Mouse (Mus musculus) hindbrain, embryonic 12.5 days (tissue): ENCODE measurements at regions not wholly inside any gene's neighbourhood (a gene's known extent, or its start where the extent isn't known, plus 50 kb on each side); places are given as distances from the start of the nearest gene placed in this dataset.
A peak's percentile ranks its signal among the peaks of the same experiment; 100 is the strongest.
"Not testable (repeated sequence)": the region's sequence is repeated elsewhere in the genome, so short reads cannot be mapped to it uniquely, and the experiment has no call there.

Experiments used
- ATAC-seq: fragments of 200-750 bp; cut with Nextera tagmentation; 2 replicates; pipeline ENCODE4 v1.8.0; 2017; ENCODE audit warnings: moderate TSS enrichment; ENCODE audit not compliant: low FRiP score
- H3K27ac ChIP-seq: fragments of 300-500 bp; sonication (generic); 2 replicates; pipeline ENCODE4 v1.5.1; 2016; ENCODE audit warnings: mild to moderate bottlenecking
- H3K27me3 ChIP-seq: fragments of 300-500 bp; sonication (generic); 2 replicates; pipeline ENCODE4 v1.6.1; 2016; ENCODE audit warnings: mild to moderate bottlenecking
- H3K36me3 ChIP-seq: fragments of 300-500 bp; sonication (generic); 2 replicates; pipeline ENCODE4 v1.6.1; 2016; ENCODE audit warnings: mild to moderate bottlenecking
- H3K4me1 ChIP-seq: fragments of 300-500 bp; sonication (generic); 2 replicates; pipeline ENCODE4 v1.6.1; 2016
- H3K4me2 ChIP-seq: fragments of 300-500 bp; sonication (generic); replicated peaks from 2 replicates; pipeline ENCODE4 v1.6.1; 2016; ENCODE audit warnings: mild to moderate bottlenecking
- H3K4me3 ChIP-seq: fragments of 300-500 bp; sonication (generic); 2 replicates; pipeline ENCODE4 v1.5.1; 2016; ENCODE audit warnings: mild to moderate bottlenecking
- H3K9ac ChIP-seq: fragments of 300-500 bp; sonication (generic); 2 replicates; pipeline ENCODE4 v1.6.1; 2016; ENCODE audit warnings: mild to moderate bottlenecking, moderate library complexity
- H3K9me3 ChIP-seq: fragments of 300-500 bp; sonication (generic); replicated peaks from 2 replicates; pipeline ENCODE4 v1.6.1; 2016; ENCODE audit warnings: mild to moderate bottlenecking
- WGBS: fragments of 180-500 bp; shearing (Covaris S2); methylation state at CpG from one replicate; pipeline ENCODE4 v1.1.7; 2016; 5-methylcytosine and 5-hydroxymethylcytosine counted together

DNA sequence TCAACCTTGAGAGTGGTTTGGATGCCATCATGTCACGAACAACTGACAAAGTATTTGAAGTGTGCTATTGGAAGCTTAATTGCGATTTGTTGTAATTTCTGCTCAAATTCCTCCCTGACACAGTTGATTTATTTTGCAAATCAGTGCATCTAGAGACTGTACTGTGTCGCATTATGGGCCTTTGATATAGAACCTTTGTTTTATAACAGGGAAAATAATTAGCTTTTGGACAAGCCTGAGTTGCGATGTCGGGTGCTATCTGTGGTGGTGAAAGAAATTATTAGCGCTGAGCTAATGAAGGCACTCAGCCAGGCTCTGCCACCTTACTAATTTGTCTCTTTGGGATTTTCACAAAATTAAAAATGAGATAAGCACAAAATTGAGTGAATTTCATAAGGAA, 473.6 kb downstream of the Tlr4 start:
- H3K9me3 ChIP-seq, result no peaks in the 10 kb centered on the region
- H3K9ac ChIP-seq, result no peak overlapping the region
- no peaks in the 10 kb centered on the region for H3K4me1 ChIP-seq
- no peak overlapping the region for H3K27ac ChIP-seq
- 74% methylated on average over 6 of the region's 6 CpGs for WGBS
- H3K4me2 ChIP-seq, result no peak overlapping the region
- H3K27me3 ChIP-seq, result no peaks in the 10 kb centered on the region
- H3K36me3 ChIP-seq, result no peaks in the 10 kb centered on the region
- ATAC-seq, result peak; percentile 76; the same call in 1 of the 2 replicates
- H3K4me3 ChIP-seq, result no peak overlapping the region

- Histone ChIP-seq H3K9me3 (no peaks in the 10 kb centered on the region), H3K4me1 (no peaks in the 10 kb centered on the region), H3K27me3 (no peaks in the 10 kb centered on the region), H3K27ac (no peak overlapping the region), H3K36me3 (no peaks in the 10 kb centered on the region), H3K4me2 (no peak overlapping the region), H3K4me3 (no peak overlapping the region), H3K9ac (no peak overlapping the region)
- 74% methylated on average over 2 of the region's 2 CpGs for WGBS
- no peak for ATAC-seq
Measured at GRCm38 (mm10) chr4:67301740-67302139, 474.4 kb downstream of the Tlr4 start.

GRCm38 (mm10) chr4:67320098-67320497, 492.7 kb downstream of the Tlr4 start:
- H3K4me3 ChIP-seq, H3K36me3 ChIP-seq, H3K9ac ChIP-seq, H3K9me3 ChIP-seq, H3K4me2 ChIP-seq, ATAC-seq, H3K4me1 ChIP-seq, H3K27ac ChIP-seq, H3K27me3 ChIP-seq: not testable (repeated sequence)
